Comparison of ENCODE assay signal across 1 mouse cellular context in the genomic region with DNA sequence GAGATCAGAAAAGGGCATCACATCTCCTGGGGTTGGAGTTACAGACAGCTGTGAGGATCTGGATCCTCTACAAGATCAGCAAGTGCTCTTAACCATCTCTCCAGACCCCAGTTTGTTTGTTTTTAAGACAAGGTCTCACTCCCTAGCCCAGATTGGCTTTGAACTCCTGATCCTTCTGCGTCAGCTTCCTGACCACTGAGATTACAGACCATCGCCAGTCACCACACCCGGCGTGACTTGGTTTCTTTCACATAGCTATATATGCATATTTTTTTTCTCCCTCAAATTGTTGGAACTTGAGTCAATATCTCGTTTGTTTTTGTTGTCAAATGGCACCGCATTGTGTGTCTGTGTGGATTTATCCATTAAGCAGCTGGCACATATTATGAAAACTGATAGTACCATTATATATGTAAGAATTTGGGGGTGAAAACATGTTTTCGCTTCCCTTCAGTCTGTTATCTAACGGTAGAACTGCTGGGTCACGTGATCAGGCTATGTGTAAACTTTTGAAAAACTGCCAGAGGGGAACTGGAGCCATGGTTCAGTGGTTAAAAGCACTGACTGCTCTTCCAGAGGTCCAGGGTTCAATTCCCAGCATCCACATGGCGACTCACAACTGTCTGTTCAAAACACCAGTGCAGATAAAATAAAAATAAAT.
TF ChIP-seq lines count a peak whose summit lies in the region.

No protein-coding gene starts in this region.

TF ChIP-seq in MEL, 35 proteins besides CTCF, POLR2A, EP300 and RAD21:
- no peak; the same call in 1 of the 2 replicates for TF ChIP-seq HCFC1 (IDR thresholded peaks at IDR 0.05; ENCODE audit: low read depth, low read length)
- TF ChIP-seq MYC (IDR thresholded peaks at IDR 0.05; ENCODE audit: low read depth, low read length): peak; percentile 36; the same call in 1 of the 2 replicates
- TF ChIP-seq UBTF (IDR thresholded peaks at IDR 0.05; ENCODE audit: borderline replicate concordance, insufficient read depth, low read depth, low read length): no peak
- peak; percentile 96 for TF ChIP-seq BHLHE40 (IDR thresholded peaks at IDR 0.05; ENCODE audit: borderline replicate concordance, low read depth, low read length)
- TF ChIP-seq TAL1 (IDR thresholded peaks at IDR 0.05; ENCODE audit: low read length): peak; percentile 48; the same call in 1 of the 2 replicates
- peak; percentile 93 for TF ChIP-seq MAX (IDR thresholded peaks at IDR 0.05; ENCODE audit: low read length)
- peak; percentile 83 for TF ChIP-seq GATA1 (IDR thresholded peaks at IDR 0.05; ENCODE audit: low read depth, low read length)
- TF ChIP-seq ETS1 (IDR thresholded peaks at IDR 0.05; ENCODE audit: low read depth, low read length): peak; percentile 93
- no peak for TF ChIP-seq ZMIZ1 (IDR thresholded peaks at IDR 0.05; ENCODE audit: low read depth, low read length)
- TF ChIP-seq CHD1 (IDR thresholded peaks at IDR 0.05; ENCODE audit: low read depth, low read length): no peak
- peak; percentile 99 for TF ChIP-seq TBP (IDR thresholded peaks at IDR 0.05; ENCODE audit: low read depth, low read length)
- peak; percentile 91 for TF ChIP-seq MYB (IDR thresholded peaks at IDR 0.05; ENCODE audit: low read depth, low read length)
- TF ChIP-seq MAZ (IDR thresholded peaks at IDR 0.05; ENCODE audit: low read depth, low read length): no peak; the same call in 1 of the 2 replicates
- peak; percentile 98 for TF ChIP-seq USF1 (IDR thresholded peaks at IDR 0.05; ENCODE audit: low read depth, low read length)
- no peak for TF ChIP-seq JUND (IDR thresholded peaks at IDR 0.05; ENCODE audit: low read depth, low read length)
- peak; percentile 62 for TF ChIP-seq ZNF384 (IDR thresholded peaks at IDR 0.05; ENCODE audit: low read depth, low read length)
- TF ChIP-seq SIN3A (IDR thresholded peaks at IDR 0.05; ENCODE audit: low read length): peak; percentile 92
- TF ChIP-seq USF2 (IDR thresholded peaks at IDR 0.05; ENCODE audit: borderline replicate concordance in 1 of 2, insufficient read depth in 1 of 2, low read depth in 1 of 2, low read length in 2 of 2): peak; percentile 90 to 94
- TF ChIP-seq RCOR1 (IDR thresholded peaks at IDR 0.05; ENCODE audit: low read depth, low read length): peak; percentile 74
- TF ChIP-seq NELFE (IDR thresholded peaks at IDR 0.05; ENCODE audit: low read depth, low read length): no peak
- peak; percentile 90 for TF ChIP-seq MXI1 (IDR thresholded peaks at IDR 0.05; ENCODE audit: low read depth, low read length)
- TF ChIP-seq TCF12 (IDR thresholded peaks at IDR 0.05; ENCODE audit: low read depth, low read length): peak; percentile 77
- no peak for TF ChIP-seq NRF1 (IDR thresholded peaks at IDR 0.05; ENCODE audit: insufficient read depth, low read depth, low read length, poor library complexity, severe bottlenecking)
